In genomic region chr3:138858649-138859048, GRCm38 (mm10) we compare ENCODE assay signal across 10 mouse cellular contexts.
A peak's percentile ranks its signal among the peaks of the same experiment; 100 is the strongest.
DNase-seq lines count a peak whose midpoint lies in the region; ATAC-seq and TF ChIP-seq lines count a peak whose summit lies in the region.
"Had no signal": no experiment of that assay in that cellular context is flagged by ENCODE, and none has a peak within 500 bp of the region (broad histone marks: within the 10 kb centered on the region; RNA-seq: fewer than 3 reads in every experiment).

No protein-coding gene starts in this region.

- peaks cover 68% of the 10 kb centered on the region for H3K4me1 ChIP-seq in cerebellum, adult 2 months (ENCODE audit: control insufficient read depth, insufficient read depth, low read length)
- H3K4me1 ChIP-seq in lung, embryonic 14.5 days (ENCODE audit: insufficient read depth) = peaks cover 35% of the 10 kb centered on the region
- H3K4me1 ChIP-seq in hindbrain, embryonic 12.5 days = peaks cover 76% of the 10 kb centered on the region
- H3K4me1 ChIP-seq in neural tube, embryonic 13.5 days (replicated peaks) = peaks cover 84% of the 10 kb centered on the region

- H3K36me3 ChIP-seq in lung, embryonic 14.5 days (ENCODE audit: insufficient read depth) = no peaks in the 10 kb centered on the region
- no peaks in the 10 kb centered on the region for H3K36me3 ChIP-seq in hindbrain, embryonic 12.5 days
- H3K36me3 ChIP-seq in neural tube, embryonic 13.5 days = no peaks in the 10 kb centered on the region

- H3K27ac ChIP-seq in cerebellum, adult 2 months (ENCODE audit: insufficient read depth, low read length) = peak overlapping the region; percentile 45
- peak overlapping the region; percentile 91 for H3K27ac ChIP-seq in lung, embryonic 14.5 days (ENCODE audit: low read depth)
- peak overlapping the region; percentile 75 for H3K27ac ChIP-seq in hindbrain, embryonic 12.5 days
- H3K27ac ChIP-seq in neural tube, embryonic 13.5 days (replicated peaks) = peak overlapping the region; percentile 80

- no peak for TF ChIP-seq CTCF in cerebellum, adult 2 months (IDR thresholded peaks at IDR 0.05; ENCODE audit: borderline replicate concordance, insufficient read depth, low read depth, low read length)
- TF ChIP-seq CTCF in lung, embryonic 14.5 days (IDR thresholded peaks at IDR 0.05; ENCODE audit: low read depth) = no peak

- peak overlapping the region; percentile 34; the same call in 1 of the 2 replicates for H3K4me2 ChIP-seq in lung, embryonic 14.5 days
- no peak overlapping the region for H3K4me2 ChIP-seq in hindbrain, embryonic 12.5 days (replicated peaks)
- 0 out of 2 replicates have a peak overlapping the region, but pooled peaks have one; percentile 4 for H3K4me2 ChIP-seq in neural tube, embryonic 13.5 days

- WGBS in cerebellum, adult 2 months = 44% methylated on average over 6 of the region's 6 CpGs
- 64% methylated on average over 6 of the region's 6 CpGs for WGBS in lung, embryonic 14.5 days
- 71% methylated on average over 6 of the region's 6 CpGs for WGBS in hindbrain, embryonic 12.5 days
- 52% methylated on average over 6 of the region's 6 CpGs for WGBS in neural tube, embryonic 13.5 days

- H3K27me3 ChIP-seq in cerebellum, adult 2 months (ENCODE audit: control insufficient read depth, insufficient read depth, low read length) = no peaks in the 10 kb centered on the region
- no peaks in the 10 kb centered on the region for H3K27me3 ChIP-seq in lung, embryonic 14.5 days (ENCODE audit: insufficient read depth, low read length)
- no peaks in the 10 kb centered on the region for H3K27me3 ChIP-seq in hindbrain, embryonic 12.5 days
- H3K27me3 ChIP-seq in neural tube, embryonic 13.5 days = no peaks in the 10 kb centered on the region

- no peak for ATAC-seq in lung, embryonic 14.5 days (ENCODE audit: insufficient read depth)
- no peak for ATAC-seq in hindbrain, embryonic 12.5 days (ENCODE audit: low FRiP score)
- no peak for ATAC-seq in neural tube, embryonic 13.5 days (ENCODE audit: low read depth)

- no peak overlapping the region for H3K9ac ChIP-seq in lung, embryonic 14.5 days
- peak overlapping the region; percentile 27; the same call in 1 of the 2 replicates for H3K9ac ChIP-seq in hindbrain, embryonic 12.5 days
- H3K9ac ChIP-seq in neural tube, embryonic 13.5 days = peak overlapping the region; percentile 34; the same call in 1 of the 2 replicates

- DNase-seq in cerebellum, adult 2 months = no peak
- no peak for DNase-seq in cerebellum, adult 9-10 months
- no peak for DNase-seq in lung, embryonic 14.5 days
- no peak for DNase-seq in lung, postnatal 36 days
- DNase-seq in adrenal gland, adult 2 months = no peak
- no peak for DNase-seq in embryo, embryonic 11 days
- DNase-seq: adrenal gland, postnatal 14 days; lung, postnatal 4 days had no signal

- no peak overlapping the region for H3K4me3 ChIP-seq in cerebellum, adult 2 months (replicated peaks; ENCODE audit: insufficient read depth, low read depth, low read length)
- H3K4me3 ChIP-seq in lung, embryonic 14.5 days (ENCODE audit: low read depth, low read length) = no peak overlapping the region
- H3K4me3 ChIP-seq in hindbrain, embryonic 12.5 days = no peak overlapping the region
- H3K4me3 ChIP-seq in neural tube, embryonic 13.5 days = no peak overlapping the region

- no peaks in the 10 kb centered on the region for H3K9me3 ChIP-seq in lung, embryonic 14.5 days (ENCODE audit: low read depth, low read length)
- no peaks in the 10 kb centered on the region for H3K9me3 ChIP-seq in hindbrain, embryonic 12.5 days (replicated peaks)
- H3K9me3 ChIP-seq in neural tube, embryonic 13.5 days = no peaks in the 10 kb centered on the region

- no peak for TF ChIP-seq POLR2A in cerebellum, adult 2 months (IDR thresholded peaks at IDR 0.05; ENCODE audit: borderline replicate concordance, insufficient read depth, low read length)
